8 mouse cellular contexts compared by ENCODE assay signal in genomic region chr11:97278456-97278855, GRCm38 (mm10). TPM values are rescaled to one million over a fixed set of nuclear protein-coding genes. Genes with fewer than 3 reads are reported as not detected.
DNase-seq lines count a peak whose midpoint lies in the region; ATAC-seq and TF ChIP-seq lines count a peak whose summit lies in the region.

No protein-coding gene starts in this region.

- no peak for ATAC-seq in heart, postnatal 0 days (ENCODE audit: insufficient read depth, low read depth)
- no peak for ATAC-seq in liver, postnatal 0 days

- H3K4me1 ChIP-seq in heart, adult 2 months (ENCODE audit: control insufficient read depth, insufficient read depth, low read length): peaks cover 7% of the 10 kb centered on the region
- H3K4me1 ChIP-seq in CH12.LX (ENCODE audit: control insufficient read depth in 1 of 2, insufficient read depth in 2 of 2): peaks cover 8 to 53% of the 10 kb centered on the region in 2 experiments
- peaks cover 4% of the 10 kb centered on the region; the same call in 1 of the 2 replicates for H3K4me1 ChIP-seq in heart, postnatal 0 days (ENCODE audit: control insufficient read depth, insufficient read depth)
- peaks cover 28% of the 10 kb centered on the region for H3K4me1 ChIP-seq in liver, postnatal 0 days (ENCODE audit: insufficient read depth)

- peak overlapping the region; percentile 100 for H3K4me2 ChIP-seq in CH12.LX (ENCODE audit: insufficient read depth, low read depth, poor library complexity, severe bottlenecking)
- H3K4me2 ChIP-seq in heart, postnatal 0 days (ENCODE audit: low read depth, low read length): peak overlapping the region; percentile 79
- peak overlapping the region; percentile 87 for H3K4me2 ChIP-seq in liver, postnatal 0 days (ENCODE audit: low read depth, low read length)

- H3K9ac ChIP-seq in heart, adult 2 months (ENCODE audit: low read depth, low read length): no peak overlapping the region
- H3K9ac ChIP-seq in CH12.LX (ENCODE audit: insufficient read depth, low read depth): peak overlapping the region; percentile 99
- H3K9ac ChIP-seq in heart, postnatal 0 days (replicated peaks; ENCODE audit: low read depth, low read length): no peak overlapping the region; the same call in 1 of the 2 replicates
- H3K9ac ChIP-seq in liver, postnatal 0 days (replicated peaks): peak overlapping the region; percentile 99

- no peak for TF ChIP-seq RAD21 in CH12.LX (IDR thresholded peaks at IDR 0.05; ENCODE audit: low read depth, low read length)

- no peaks in the 10 kb centered on the region for H3K27me3 ChIP-seq in heart, adult 2 months (ENCODE audit: control insufficient read depth, insufficient read depth, low read length)
- no peaks in the 10 kb centered on the region for H3K27me3 ChIP-seq in CH12.LX (replicated peaks)
- H3K27me3 ChIP-seq in heart, postnatal 0 days (ENCODE audit: control insufficient read depth, insufficient read depth, low read length): no peaks in the 10 kb centered on the region
- no peaks in the 10 kb centered on the region for H3K27me3 ChIP-seq in liver, postnatal 0 days (ENCODE audit: insufficient read depth, low read length)

- dilution Hi-C loops in CH12.LX (cut with MboI; ENCODE audit: extremely low pct_ligation_motif_present, extremely low pct_unique_long_range_greater_than_20kb, low sequenced_read_pairs): no loop called here

- H3K27ac ChIP-seq in heart, adult 2 months: peak overlapping the region; percentile 87; the same call in 1 of the 2 replicates
- H3K27ac ChIP-seq in CH12.LX (ENCODE audit: insufficient read depth, low read depth): no peak overlapping the region
- peak overlapping the region; percentile 95 for H3K27ac ChIP-seq in heart, postnatal 0 days (ENCODE audit: low read depth)
- peak overlapping the region; percentile 95; the same call in 1 of the 2 replicates for H3K27ac ChIP-seq in liver, postnatal 0 days (ENCODE audit: low read depth)

- no peak overlapping the region; the same call in 1 of the 2 replicates for H3K4me3 ChIP-seq in heart, adult 2 months
- peak overlapping the region; percentile 82 to 99 (median 91) for H3K4me3 ChIP-seq in CH12.LX (replicated peaks in 1 of 3; ENCODE audit: low read depth in 2 of 3, low read length in 2 of 3, poor library complexity in 1 of 3)
- peak overlapping the region; percentile 83 for H3K4me3 ChIP-seq in heart, postnatal 0 days (ENCODE audit: low read depth, low read length)
- peak overlapping the region; percentile 98 for H3K4me3 ChIP-seq in liver, postnatal 0 days (ENCODE audit: low read depth, low read length)

- DNase-seq in heart, adult 2 months: no peak
- no peak for DNase-seq in heart, postnatal 4 days
- no peak for DNase-seq in CH12.LX (ENCODE audit: extremely low read depth)
- DNase-seq in heart, postnatal 0 days (ENCODE audit: low spot score): no peak
- DNase-seq in liver, postnatal 0 days: no peak
- DNase-seq in adrenal gland, adult (ENCODE audit: inconsistent age in 2 of 2, low spot score in 1 of 2): no peak
- DNase-seq in gastrocnemius, postnatal 4 days (ENCODE audit: low spot score in 2 of 2): no peak
- DNase-seq in kidney, postnatal 36 days: no peak

- no peaks in the 10 kb centered on the region for H3K9me3 ChIP-seq in CH12.LX (replicated peaks; ENCODE audit: low read length)
- H3K9me3 ChIP-seq in heart, postnatal 0 days (replicated peaks; ENCODE audit: control insufficient read depth, low read length): no peaks in the 10 kb centered on the region
- H3K9me3 ChIP-seq in liver, postnatal 0 days (ENCODE audit: low read length): no peaks in the 10 kb centered on the region

- intact Hi-C loops in heart, adult 2 months (cut with DNase I): loop anchor here (5.0 kb wide), 1 partner anchor 46 kb away; no protein-coding TSS in a partner anchor

- H3K36me3 ChIP-seq in heart, adult 2 months (ENCODE audit: control insufficient read depth, insufficient read depth, low read length): peaks cover 2% of the 10 kb centered on the region
- H3K36me3 ChIP-seq in CH12.LX (replicated peaks in 1 of 2; ENCODE audit: control insufficient read depth in 1 of 2, insufficient read depth in 1 of 2, low read length in 1 of 2): no peaks in the 10 kb centered on the region
- no peaks in the 10 kb centered on the region for H3K36me3 ChIP-seq in heart, postnatal 0 days (replicated peaks; ENCODE audit: control insufficient read depth, insufficient read depth, low read length)
- no peaks in the 10 kb centered on the region for H3K36me3 ChIP-seq in liver, postnatal 0 days (replicated peaks; ENCODE audit: insufficient read depth, low read length)

- WGBS in heart, adult 2 months: 71% methylated on average over 6 of the region's 6 CpGs
- WGBS in heart, postnatal 0 days: 69% methylated on average over 6 of the region's 6 CpGs
- 78% methylated on average over 6 of the region's 6 CpGs for WGBS in liver, postnatal 0 days (ENCODE audit: insufficient replicate concordance)

- no peak for TF ChIP-seq EP300 in heart, adult 2 months (IDR thresholded peaks at IDR 0.05; ENCODE audit: insufficient read depth, low read depth, low read length)
- no peak for TF ChIP-seq EP300 in CH12.LX (IDR thresholded peaks at IDR 0.05; ENCODE audit: low read length)
- no peak for TF ChIP-seq EP300 in heart, postnatal 0 days (IDR thresholded peaks at IDR 0.05; ENCODE audit: low read depth)
- no peak for TF ChIP-seq EP300 in liver, postnatal 0 days (IDR thresholded peaks at IDR 0.05; ENCODE audit: low read depth)

- peaks cover 9% of the 10 kb centered on the region for H3K79me2 ChIP-seq in heart, adult 2 months (replicated peaks; ENCODE audit: control insufficient read depth, insufficient read depth, low read length)
- peaks cover 68% of the 10 kb centered on the region for H3K79me2 ChIP-seq in CH12.LX (replicated peaks; ENCODE audit: control insufficient read depth, extremely low read depth, insufficient read depth, poor library complexity, severe bottlenecking)

- no peak for TF ChIP-seq CTCF in heart, adult 2 months (IDR thresholded peaks at IDR 0.05)
- TF ChIP-seq CTCF in CH12.LX (conservative IDR thresholded peaks at IDR 0.05 in 1 of 2, IDR thresholded peaks at IDR 0.05 in 1 of 2; ENCODE audit: low read depth in 2 of 2, low read length in 2 of 2): no peak
- no peak for TF ChIP-seq CTCF in heart, postnatal 0 days (IDR thresholded peaks at IDR 0.05; ENCODE audit: low read depth)
- no peak for TF ChIP-seq CTCF in liver, postnatal 0 days (IDR thresholded peaks at IDR 0.05; ENCODE audit: low read depth)

- no peak for TF ChIP-seq POLR2A in heart, adult 2 months (IDR thresholded peaks at IDR 0.05; ENCODE audit: insufficient read depth, low read depth, low read length)
- TF ChIP-seq POLR2A in CH12.LX (IDR thresholded peaks at IDR 0.05; ENCODE audit: low read depth, low read length): no peak

- in situ Hi-C loops in CH12.LX (cut with MboI; ENCODE audit: low pct_ligation_motif_present, low pct_unique_long_range_greater_than_20kb, low sequenced_read_pairs): loop anchor here (5.0 kb wide), 1 partner anchor 34 kb away; no protein-coding TSS in a partner anchor

TF ChIP-seq in CH12.LX, 34 proteins besides CTCF, POLR2A, EP300 and RAD21:
- TF ChIP-seq JUND (conservative IDR thresholded peaks at IDR 0.05; ENCODE audit: low read depth, low read length) (no peak), MAFK (IDR thresholded peaks at IDR 0.05; ENCODE audit: insufficient replicate concordance, low read length) (no peak), IRF4 (IDR thresholded peaks at IDR 0.05; ENCODE audit: low read depth, low read length) (no peak), USF2 (conservative IDR thresholded peaks at IDR 0.05; ENCODE audit: low read depth, low read length) (no peak), MXI1 (IDR thresholded peaks at IDR 0.05; ENCODE audit: low read depth, low read length) (no peak), ELF1 (IDR thresholded peaks at IDR 0.05; ENCODE audit: low read depth, low read length) (no peak), CHD2 (IDR thresholded peaks at IDR 0.05; ENCODE audit: low read length) (no peak), ZNF384 (IDR thresholded peaks at IDR 0.05; ENCODE audit: low read depth, low read length) (no peak), ZC3H11A (IDR thresholded peaks at IDR 0.05; ENCODE audit: low read depth, low read length) (no peak), USF1 (IDR thresholded peaks at IDR 0.05; ENCODE audit: low read depth, low read length) (no peak), MYC (IDR thresholded peaks at IDR 0.05; ENCODE audit: low read depth, low read length) (no peak), NELFE (IDR thresholded peaks at IDR 0.05; ENCODE audit: low read depth, low read length) (no peak), CHD1 (IDR thresholded peaks at IDR 0.05; ENCODE audit: low read depth, low read length) (no peak), MAX (IDR thresholded peaks at IDR 0.05; ENCODE audit: low read length) (no peak)

RNA-seq across cellular contexts. Expression of gene Npepps, which starts 2.0 kb away (rescaled TPM):
- total RNA-seq in heart, adult 2 months (2021): 10 to 100 TPM; 77.7 to 80.1 TPM
- polyA plus RNA-seq in heart, adult 2 months (2012; rRNA removed): 24.1 and 38.2 TPM in 2 replicates
- total RNA-seq in heart, postnatal 4 days (2021): 10 to 100 TPM; 85.9 to 97.2 TPM
- total RNA-seq in CH12.LX (2012; rRNA removed) (37.6 and 42.5 TPM in 2 replicates), CH12.LX (2014; rRNA removed) (29.8 and 33.8 TPM in 2 replicates)
- polyA plus RNA-seq in CH12.LX (2012; ENCODE audit: insufficient read length, low read depth): 50.8 and 56.3 TPM in 2 replicates
- 28.1 and 45.8 TPM in 2 replicates for total RNA-seq in heart, postnatal 0 days (2014; rRNA removed; ENCODE audit: low replicate concordance)
- polyA plus RNA-seq in heart, postnatal 0 days (2015; fragmentation: Nextera tagmentation; extraction: Ambion mirVana): 54.8 and 56.0 TPM in 2 replicates
- 11.3 and 16.5 TPM in 2 replicates for polyA plus RNA-seq in liver, postnatal 0 days (2015; fragmentation: Nextera tagmentation; extraction: Ambion mirVana)
- total RNA-seq in gastrocnemius, postnatal 4 days (2021): 10 to 100 TPM; 75.8 to 80.0 TPM

RNA-seq across cellular contexts. Expression of gene Mrpl45, which starts 37.1 kb away (rescaled TPM):
- total RNA-seq in heart, adult 2 months (2021): 10 to 100 TPM; 48.9 to 62.5 TPM
- 33.7 and 51.4 TPM in 2 replicates for polyA plus RNA-seq in heart, adult 2 months (2012; rRNA removed)
- 10 to 100 TPM; 45.1 to 47.3 TPM for total RNA-seq in heart, postnatal 4 days (2021)
- total RNA-seq in CH12.LX (2012; rRNA removed) (101 and 106 TPM in 2 replicates), CH12.LX (2014; rRNA removed) (153 and 158 TPM in 2 replicates)
- 123 and 124 TPM in 2 replicates for polyA plus RNA-seq in CH12.LX (2012; ENCODE audit: insufficient read length, low read depth)
- total RNA-seq in heart, postnatal 0 days (2014; rRNA removed; ENCODE audit: low replicate concordance): 41.8 and 48.8 TPM in 2 replicates
- 60.3 and 64.6 TPM in 2 replicates for polyA plus RNA-seq in heart, postnatal 0 days (2015; fragmentation: Nextera tagmentation; extraction: Ambion mirVana)
- 18.3 and 19.8 TPM in 2 replicates for polyA plus RNA-seq in liver, postnatal 0 days (2015; fragmentation: Nextera tagmentation; extraction: Ambion mirVana)
- total RNA-seq in gastrocnemius, postnatal 4 days (2021): 10 to 100 TPM; 25.9 to 31.0 TPM

Comparison
In these comparisons a context has a peak if more than half of its experiments do, and no peak if none do; other contexts are left out.
1. H3K9ac ChIP-seq: peak in CH12.LX (single experiment) and liver, postnatal 0 days (single experiment); none in heart, adult 2 months (single experiment) and heart, postnatal 0 days (single experiment).
2. Peak in every context shown above with its lines, with median percentiles within 50 percentile points of each other: H3K4me2 ChIP-seq.